Mouse (Mus musculus) bone marrow macrophage, adult 2 months (primary cell): ENCODE data around the gene Gimap4.

Experiments used
- CTCF ChIP-seq: IDR thresholded peaks from 2 replicates; pipeline ENCODE4 v1.5.1; 2012; ENCODE audit warnings: low read depth, mild to moderate bottlenecking, low read length, moderate library complexity
- POLR2A ChIP-seq: IDR thresholded peaks from 2 replicates; pipeline ENCODE4 v1.6.1; 2012; ENCODE audit warnings: mild to moderate bottlenecking, low read depth, low read length, borderline replicate concordance

- TF ChIP-seq CTCF (no peak), POLR2A (no peak)
These were observed 6.0 kb upstream of the Gimap4 start for GRCm38 (mm10) chr6:48678391-48678790.
